Mouse (Mus musculus) brain, embryonic 14.5 days (tissue): ENCODE results near the gene Mdga1.

Source experiments
- CTCF ChIP-seq: fragments of 200-500 bp; IDR thresholded peaks from 2 replicates; pipeline ENCODE4 v1.5.1; 2012; ENCODE audit warnings: inconsistent platforms, mild to moderate bottlenecking, moderate library complexity, borderline replicate concordance; ENCODE audit not compliant: insufficient read depth, insufficient read length; ENCODE audit errors: extremely low read depth
- POLR2A ChIP-seq: fragments of 200-500 bp; IDR thresholded peaks from 2 replicates; pipeline ENCODE4 v1.6.1; 2012; ENCODE audit warnings: mild to moderate bottlenecking, inconsistent platforms, borderline replicate concordance; ENCODE audit not compliant: poor library complexity, insufficient read depth, insufficient read length, severe bottlenecking; ENCODE audit errors: extremely low read depth

GRCm38 (mm10) chr17:29894965-29895364, 74.9 kb downstream of the Mdga1 start:
- TF ChIP-seq CTCF (no peak), POLR2A (no peak)
